Mouse (Mus musculus) layer of hippocampus, adult 11-12 months (tissue): ENCODE results near the gene Tm9sf2.

Experiments used
- DNase-seq: peaks from one replicate; pipeline ENCODE4 v3.0.0; 2022; ENCODE audit warnings: low spot score

Tm9sf2 gene

GRCm38 (mm10) chr14:122176263-122176798 lies 69.5 kb downstream of the Tm9sf2 start:
- DNase-seq: no peak

DNA sequence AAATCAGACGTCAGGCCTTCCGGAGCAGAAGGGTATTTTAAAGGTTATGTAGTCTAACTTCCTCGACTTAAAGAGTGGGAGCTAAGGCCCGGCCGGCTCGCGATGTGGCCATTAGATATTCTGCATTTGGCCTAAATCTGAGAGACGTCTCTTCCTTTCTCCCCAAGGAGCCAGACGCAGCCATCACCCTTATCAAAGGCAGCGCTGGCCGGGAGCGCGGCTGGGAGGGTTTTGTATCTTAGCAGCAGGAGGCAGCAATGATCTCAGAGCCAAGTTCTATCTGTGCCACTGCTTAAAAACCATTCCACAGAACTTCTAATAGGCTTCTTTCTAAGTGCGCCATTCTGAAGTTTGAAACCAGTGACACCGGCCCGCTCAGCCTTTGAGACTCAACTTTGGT lies 72.4 kb downstream of the Tm9sf2 start:
- no peak for DNase-seq

GRCm38 (mm10) chr14:122181078-122181814 lies 74.4 kb downstream of the Tm9sf2 start, which contains the start of gene Clybl:
TSS of gene Clybl (plus strand) at chr14:122181704.
- DNase-seq: peak; percentile 92

DNA sequence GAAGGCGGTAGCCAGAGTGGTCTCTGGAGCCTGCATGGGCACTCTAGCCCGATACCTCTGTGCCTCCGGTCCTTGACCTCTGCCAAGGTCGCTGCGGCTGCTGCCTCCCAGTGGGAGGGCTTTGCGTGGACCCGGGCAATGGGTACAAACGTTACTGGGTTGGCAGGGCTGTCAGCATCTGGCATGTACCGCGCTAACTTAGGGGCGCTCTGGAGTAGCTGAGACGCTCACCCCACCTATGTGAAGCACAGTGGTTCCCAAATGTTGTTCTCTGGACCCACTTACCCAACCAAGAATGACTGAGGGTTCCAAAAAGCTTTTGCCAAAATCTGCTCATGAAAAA lies 74.9 kb downstream of the Tm9sf2 start:
- DNase-seq: no peak

- DNase-seq: no peak
These were observed 75.4 kb downstream of the Tm9sf2 start for GRCm38 (mm10) chr14:122182220-122182619.

- no peak for DNase-seq
These were observed 77.1 kb downstream of the Tm9sf2 start for GRCm38 (mm10) chr14:122183974-122184373.

- no peak for DNase-seq
These were observed 81.4 kb downstream of the Tm9sf2 start for GRCm38 (mm10) chr14:122188250-122188649.

DNA sequence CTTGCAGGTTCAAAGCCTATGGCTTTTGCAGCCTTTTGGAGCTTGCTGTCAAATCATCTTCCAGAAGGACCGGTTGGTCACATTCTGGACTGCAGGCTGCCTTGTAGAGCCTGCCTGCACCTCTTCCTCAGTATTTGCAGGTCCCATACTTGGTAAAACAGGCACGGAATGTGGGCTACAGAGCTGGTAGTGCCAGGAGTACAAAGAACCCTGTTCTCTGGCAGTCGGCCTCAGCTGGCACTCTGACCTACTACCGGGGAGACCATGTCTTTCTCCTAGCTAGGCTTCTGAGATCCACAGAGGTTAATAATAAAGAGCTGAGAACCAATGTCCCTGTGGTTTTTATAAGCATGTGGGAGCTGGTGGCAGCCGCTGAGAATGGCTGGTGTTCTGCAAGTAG lies 83.1 kb downstream of the Tm9sf2 start:
- DNase-seq: no peak

DNA sequence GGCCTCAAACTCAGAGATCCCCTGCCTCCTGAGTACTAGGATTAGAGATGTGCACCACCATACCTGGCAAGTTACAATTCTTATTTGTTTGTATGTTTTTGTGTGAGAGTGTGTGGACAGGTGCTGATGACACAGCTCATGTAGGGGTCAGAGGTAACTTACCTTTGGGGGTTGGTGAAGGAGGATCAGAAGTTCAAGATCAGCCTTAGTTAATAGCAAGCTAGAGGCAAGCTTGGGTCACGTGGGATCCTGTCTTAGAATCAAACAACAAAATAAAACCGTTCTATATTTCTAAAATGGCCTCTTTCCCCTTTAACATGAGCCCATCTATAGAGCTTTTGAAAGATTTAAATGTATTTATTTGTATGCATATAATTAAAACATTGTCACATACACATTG lies 83.7 kb downstream of the Tm9sf2 start:
- DNase-seq: no peak

DNA sequence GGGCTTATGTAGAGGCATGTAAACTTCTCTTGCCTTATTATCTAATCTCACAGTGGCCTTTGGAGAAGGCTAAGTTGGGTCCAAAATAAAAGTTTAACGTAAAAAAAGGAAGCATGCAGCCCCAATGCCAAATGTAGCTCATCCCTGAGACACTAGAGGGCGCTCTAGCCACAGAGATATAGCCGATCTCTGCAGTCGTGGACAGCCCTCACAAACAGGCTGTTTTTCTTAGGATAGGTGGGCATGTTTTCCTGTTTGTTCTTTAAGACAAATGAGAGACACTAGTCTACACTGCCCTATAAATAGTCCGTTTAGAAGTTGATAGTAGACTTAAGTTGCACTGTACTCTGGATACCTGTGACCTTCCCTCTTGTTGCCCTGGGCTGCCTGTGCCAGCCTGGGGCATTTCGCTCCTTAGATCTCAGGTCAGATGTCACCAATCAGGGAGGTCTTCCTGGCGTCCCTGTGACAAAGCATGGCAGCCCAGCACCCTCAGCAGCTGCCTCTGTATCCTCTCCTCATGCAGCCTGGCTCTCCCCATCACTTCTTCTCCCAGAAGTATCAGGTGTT lies 84.2 kb downstream of the Tm9sf2 start:
- peak; percentile 74 for DNase-seq

- no peak for DNase-seq
These were observed 87.8 kb downstream of the Tm9sf2 start for GRCm38 (mm10) chr14:122194630-122195029.

DNA sequence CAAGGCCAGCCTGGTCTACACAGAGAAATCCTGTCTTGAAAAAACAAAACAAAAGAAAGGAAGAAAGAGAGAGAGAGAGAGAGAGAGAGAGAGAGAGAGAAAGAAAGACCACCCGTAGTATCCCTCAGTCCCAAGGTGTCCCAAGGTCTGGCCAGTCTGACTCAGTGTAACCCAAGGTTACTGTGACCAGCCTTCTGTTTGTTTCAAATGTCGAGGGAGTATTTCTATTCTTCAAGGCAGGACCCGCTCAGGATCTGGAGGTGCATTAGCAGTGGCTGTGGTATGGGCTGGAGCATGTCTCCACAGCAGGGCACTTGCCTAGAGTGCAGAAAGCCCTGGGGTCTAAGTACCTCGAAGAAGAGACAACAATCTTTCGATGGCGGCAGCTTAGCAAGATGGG lies 90.0 kb downstream of the Tm9sf2 start:
- DNase-seq: no peak

GRCm38 (mm10) chr14:122200247-122200885 lies 93.5 kb downstream of the Tm9sf2 start:
- no peak for DNase-seq

DNA sequence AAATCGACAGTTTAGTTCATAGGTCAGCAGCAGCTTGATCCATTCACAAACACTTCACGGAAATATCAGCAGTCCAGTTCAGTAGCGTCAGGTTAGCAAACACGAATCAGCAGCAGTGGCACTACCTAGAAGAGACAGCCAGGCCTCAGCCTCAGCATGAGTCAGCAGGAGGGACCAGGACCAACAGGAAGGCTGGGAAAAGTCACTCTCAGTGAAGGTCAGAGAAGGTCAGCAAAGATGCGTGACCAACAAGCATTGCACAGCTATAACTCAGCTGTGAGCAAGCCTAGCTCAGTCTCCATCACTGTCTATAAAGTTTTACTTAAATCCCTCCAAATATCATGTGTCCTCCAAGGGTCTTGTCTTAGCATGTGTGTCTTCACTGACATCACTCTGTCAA lies 102.3 kb downstream of the Tm9sf2 start:
- DNase-seq: no peak
